Mouse (Mus musculus) heart, embryonic 14.5 days (tissue): ENCODE data around the gene Dnajb4. TPM values are rescaled to one million over a fixed set of nuclear protein-coding genes. Genes with fewer than 3 reads are reported as not detected.

ENCODE experiments used
- ATAC-seq: fragments of 200-750 bp; cut with Nextera tagmentation; 2 replicates; pipeline ENCODE4 v1.8.0; 2017; ENCODE audit warnings: low read depth, moderate TSS enrichment; ENCODE audit not compliant: insufficient number of reproducible peaks, insufficient read depth, low FRiP score
- H3K27ac ChIP-seq, 2 experiments: fragments of 200-500 bp in 1 of 2; fragments of 300-500 bp in 1 of 2; sonication (generic) in 1 of 2; replicated peaks in 1 of 2; 2 replicates each; pipeline ENCODE4 v1.5.1; 2012 to 2014; ENCODE audit warnings: low read depth in 2 of 2, low read length in 2 of 2, control low read depth in 1 of 2, mild to moderate bottlenecking in 1 of 2, mixed read lengths in 1 of 2; ENCODE audit not compliant: control insufficient read depth in 1 of 2, insufficient read depth in 1 of 2
- H3K27me3 ChIP-seq: fragments of 300-500 bp; sonication (generic); 2 replicates; pipeline ENCODE4 v1.6.1; 2014; ENCODE audit warnings: mild to moderate bottlenecking, low read length, control low read depth; ENCODE audit not compliant: control insufficient read depth, insufficient read depth
- H3K36me3 ChIP-seq: fragments of 300-500 bp; sonication (generic); 2 replicates; pipeline ENCODE4 v1.6.1; 2014; ENCODE audit warnings: mild to moderate bottlenecking, control low read depth, low read length, mixed read lengths; ENCODE audit not compliant: control insufficient read depth, insufficient read depth
- H3K4me1 ChIP-seq, 2 experiments: fragments of 200-500 bp in 1 of 2; fragments of 300-500 bp in 1 of 2; sonication (generic) in 1 of 2; 2 replicates each; pipeline ENCODE4 v1.6.1; 2012 to 2014; ENCODE audit warnings: low read length in 2 of 2, control low read depth in 1 of 2, mixed read lengths in 1 of 2; ENCODE audit not compliant: control insufficient read depth in 2 of 2, insufficient read depth in 2 of 2
- H3K4me2 ChIP-seq: fragments of 300-500 bp; sonication (generic); 2 replicates; pipeline ENCODE4 v1.6.1; 2014; ENCODE audit warnings: mild to moderate bottlenecking, low read length
- H3K4me3 ChIP-seq, 2 experiments: fragments of 200-500 bp in 1 of 2; fragments of 300-500 bp in 1 of 2; sonication (generic) in 1 of 2; 2 replicates each; pipeline ENCODE4 v1.5.1; 2012 to 2014; ENCODE audit warnings: low read length in 2 of 2, mild to moderate bottlenecking in 2 of 2, control low read depth in 1 of 2, low read depth in 1 of 2, moderate library complexity in 1 of 2; ENCODE audit not compliant: control insufficient read depth in 1 of 2, insufficient read depth in 1 of 2
- H3K9ac ChIP-seq: fragments of 300-500 bp; sonication (generic); 2 replicates; pipeline ENCODE4 v1.6.1; 2014; ENCODE audit warnings: mild to moderate bottlenecking, low read length
- H3K9me3 ChIP-seq: fragments of 300-500 bp; sonication (generic); 2 replicates; pipeline ENCODE4 v1.6.1; 2016; ENCODE audit warnings: low read length, control low read depth; ENCODE audit not compliant: control insufficient read depth
- WGBS: fragments of 180-500 bp; shearing (Covaris S2); extraction: QIAGEN DNeasy Blood & Tissue Kit; methylation state at CpG from one replicate; pipeline ENCODE4 v1.1.7; 2014; 5-methylcytosine and 5-hydroxymethylcytosine counted together
- polyA plus RNA-seq: library from polyadenylated mRNA; unstranded; fragments of >200 nt; fragmentation: Nextera tagmentation; extraction: Ambion mirVana; gene quantifications from 2 replicates; pipeline ENCODE4 v1.2.1, GENCODE M21; 2014

The Dnajb4 gene
- polyA plus RNA-seq, 1 experiment from 2014 or later: 46.2 TPM

- Histone ChIP-seq H3K4me3 (no peak overlapping the region), H3K9ac (no peak overlapping the region)
- ATAC-seq: no peak
Observed at GRCm38 (mm10) chr3:152153152-152153551, 57.0 kb downstream of the Dnajb4 start.

GRCm38 (mm10) chr3:152152483-152152804 lies 57.7 kb downstream of the Dnajb4 start:
- no peaks in the 10 kb centered on the region for H3K9me3 ChIP-seq
- WGBS: 69% methylated on average over 1 of the region's 1 CpGs
- H3K27me3 ChIP-seq: no peaks in the 10 kb centered on the region
- no peak overlapping the region for H3K27ac ChIP-seq
- no peak overlapping the region for H3K9ac ChIP-seq
- no peak for ATAC-seq
- no peaks in the 10 kb centered on the region for H3K36me3 ChIP-seq
- H3K4me2 ChIP-seq: peak overlapping the region; percentile 59
- H3K4me1 ChIP-seq: peaks cover 15 to 25% of the 10 kb centered on the region in 2 experiments
- H3K4me3 ChIP-seq: no peak overlapping the region

More at GRCm38 (mm10) chr3:152153152-152153551, 57.0 kb downstream of the Dnajb4 start:
- Histone ChIP-seq H3K36me3 (no peaks in the 10 kb centered on the region), H3K27ac (no peak overlapping the region), H3K9me3 (no peaks in the 10 kb centered on the region), H3K4me1 (peaks cover 14 to 20% of the 10 kb centered on the region in 2 experiments), H3K4me2 (no peak overlapping the region), H3K27me3 (no peaks in the 10 kb centered on the region)
- 91% methylated on average over 2 of the region's 2 CpGs for WGBS

- ATAC-seq: no peak
- Histone ChIP-seq H3K36me3 (no peaks in the 10 kb centered on the region), H3K27ac (no peak overlapping the region), H3K9ac (peak overlapping the region; percentile 35; the same call in 1 of the 2 replicates), H3K27me3 (no peaks in the 10 kb centered on the region), H3K4me1 (peaks cover 20 to 30% of the 10 kb centered on the region in 2 experiments), H3K9me3 (no peaks in the 10 kb centered on the region), H3K4me3 (peak overlapping the region; percentile 21 to 22; a peak in 3 of 4 replicates), H3K4me2 (peak overlapping the region; percentile 59)
- WGBS: 43% methylated on average over 27 of the region's 29 CpGs
Observed at GRCm38 (mm10) chr3:152151725-152152482, 58.2 kb downstream of the Dnajb4 start.

GRCm38 (mm10) chr3:152149863-152150262 lies 60.2 kb downstream of the Dnajb4 start:
- H3K9me3 ChIP-seq: no peaks in the 10 kb centered on the region
- 14% methylated on average over 3 of the region's 3 CpGs for WGBS
- no peaks in the 10 kb centered on the region for H3K27me3 ChIP-seq
- no peak overlapping the region for H3K4me3 ChIP-seq
- H3K9ac ChIP-seq: 0 out of 2 replicates have a peak overlapping the region, but pooled peaks have one; percentile 18
- ATAC-seq: no peak
- peaks cover 27 to 44% of the 10 kb centered on the region in 2 experiments for H3K4me1 ChIP-seq
- peak overlapping the region in 1 of 2 experiments; percentile 49; a peak in 2 of 4 replicates for H3K27ac ChIP-seq
- H3K4me2 ChIP-seq: no peak overlapping the region; the same call in 1 of the 2 replicates
- H3K36me3 ChIP-seq: no peaks in the 10 kb centered on the region

GRCm38 (mm10) chr3:152149449-152149848 lies 60.7 kb downstream of the Dnajb4 start:
- ATAC-seq: no peak
- peaks cover 26 to 45% of the 10 kb centered on the region in 2 experiments for H3K4me1 ChIP-seq
- WGBS: 33% methylated on average over 7 of the region's 7 CpGs

GRCm38 (mm10) chr3:152147085-152147831 lies 62.8 kb downstream of the Dnajb4 start:
- Histone ChIP-seq H3K9me3 (no peaks in the 10 kb centered on the region), H3K27me3 (no peaks in the 10 kb centered on the region), H3K4me2 (peak overlapping the region; percentile 5; the same call in 1 of the 2 replicates), H3K27ac (peak overlapping the region; percentile 41 to 44; a peak in 2 of 4 replicates), H3K36me3 (no peaks in the 10 kb centered on the region), H3K4me3 (no peak overlapping the region), H3K9ac (no peak overlapping the region; the same call in 1 of the 2 replicates), H3K4me1 (peaks cover 27 to 61% of the 10 kb centered on the region in 2 experiments)
- 31% methylated on average over 12 of the region's 12 CpGs for WGBS
- no peak for ATAC-seq

More at GRCm38 (mm10) chr3:152149449-152149848, 60.7 kb downstream of the Dnajb4 start:
- no peaks in the 10 kb centered on the region for H3K27me3 ChIP-seq
- 0 out of 2 replicates have a peak overlapping the region, but pooled peaks have one; percentile 18 for H3K9ac ChIP-seq
- no peaks in the 10 kb centered on the region for H3K9me3 ChIP-seq
- no peak overlapping the region; the same call in 1 of the 2 replicates for H3K4me2 ChIP-seq
- H3K4me3 ChIP-seq: no peak overlapping the region
- peak overlapping the region in 1 of 2 experiments; percentile 49; a peak in 2 of 4 replicates for H3K27ac ChIP-seq
- no peaks in the 10 kb centered on the region for H3K36me3 ChIP-seq

GRCm38 (mm10) chr3:152145186-152145585 lies 64.9 kb downstream of the Dnajb4 start:
- H3K4me3 ChIP-seq: no peak overlapping the region
- H3K36me3 ChIP-seq: no peaks in the 10 kb centered on the region
- peak; percentile 97 for ATAC-seq
- peak overlapping the region; percentile 31; the same call in 1 of the 2 replicates for H3K9ac ChIP-seq
- peaks cover 24 to 64% of the 10 kb centered on the region in 2 experiments for H3K4me1 ChIP-seq
- no peaks in the 10 kb centered on the region for H3K9me3 ChIP-seq
- 7% methylated on average over 2 of the region's 2 CpGs for WGBS
- peak overlapping the region; percentile 33 for H3K4me2 ChIP-seq
- H3K27ac ChIP-seq: peak overlapping the region; percentile 85 to 95
- no peaks in the 10 kb centered on the region for H3K27me3 ChIP-seq
